Mouse (Mus musculus) neural tube, embryonic 14.5 days (tissue): Measurements from ENCODE around the gene Cant1. TPM values are rescaled to one million over a fixed set of nuclear protein-coding genes. Genes with fewer than 3 reads are reported as not detected.

Experiments used
- ATAC-seq: fragments of 200-750 bp; cut with Nextera tagmentation; 2 replicates; pipeline ENCODE4 v1.8.0; 2017; ENCODE audit warnings: low read depth, mild to moderate bottlenecking, moderate TSS enrichment, moderate library complexity
- H3K27ac ChIP-seq: fragments of 300-500 bp; sonication (generic); 2 replicates; pipeline ENCODE4 v1.5.1; 2014; ENCODE audit warnings: low read depth, mild to moderate bottlenecking, control low read depth, low read length, moderate library complexity, mixed read lengths
- H3K27me3 ChIP-seq: fragments of 300-500 bp; sonication (generic); 2 replicates; pipeline ENCODE4 v1.6.1; 2014; ENCODE audit warnings: low read length; ENCODE audit not compliant: control insufficient read depth, insufficient read depth
- H3K36me3 ChIP-seq: fragments of 300-500 bp; sonication (generic); 2 replicates; pipeline ENCODE4 v1.6.1; 2014; ENCODE audit warnings: low read length, mixed read lengths; ENCODE audit not compliant: control insufficient read depth, insufficient read depth
- H3K4me1 ChIP-seq: fragments of 300-500 bp; sonication (generic); 2 replicates; pipeline ENCODE4 v1.6.1; 2014; ENCODE audit warnings: low read length; ENCODE audit not compliant: control insufficient read depth, insufficient read depth
- H3K4me2 ChIP-seq: fragments of 300-500 bp; sonication (generic); 2 replicates; pipeline ENCODE4 v1.6.1; 2014; ENCODE audit warnings: mild to moderate bottlenecking, low read depth, low read length, control low read depth
- H3K4me3 ChIP-seq: fragments of 300-500 bp; sonication (generic); 2 replicates; pipeline ENCODE4 v1.5.1; 2014; ENCODE audit warnings: low read depth, low read length, control low read depth, mixed read lengths
- H3K9ac ChIP-seq: fragments of 300-500 bp; sonication (generic); replicated peaks from 2 replicates; pipeline ENCODE4 v1.6.1; 2014; ENCODE audit warnings: low read depth, mild to moderate bottlenecking, control low read depth, low read length, mixed read lengths
- H3K9me3 ChIP-seq: fragments of 300-500 bp; sonication (generic); 2 replicates; pipeline ENCODE4 v1.6.1; 2016; ENCODE audit warnings: low read length; ENCODE audit not compliant: control insufficient read depth
- WGBS: fragments of 180-500 bp; shearing (Covaris S2); extraction: QIAGEN DNeasy Blood & Tissue Kit; methylation state at CpG from one replicate; pipeline ENCODE4 v1.1.7; 2014; 5-methylcytosine and 5-hydroxymethylcytosine counted together
- polyA plus RNA-seq: library from polyadenylated mRNA; unstranded; fragments of >200 nt; fragmentation: Nextera tagmentation; extraction: Ambion mirVana; gene quantifications from 2 replicates; pipeline ENCODE4 v1.2.1, GENCODE M21; 2014

Gene Cant1
- polyA plus RNA-seq, 1 experiment from 2014 or later, result 21.2 TPM

- Histone ChIP-seq H3K4me3 (no peak overlapping the region), H3K9ac (no peak overlapping the region), H3K36me3 (peaks cover 9% of the 10 kb centered on the region; the same call in 1 of the 2 replicates), H3K4me1 (no peaks in the 10 kb centered on the region), H3K27me3 (no peaks in the 10 kb centered on the region), H3K27ac (no peak overlapping the region), H3K4me2 (no peak overlapping the region), H3K9me3 (no peaks in the 10 kb centered on the region)
- 95% methylated on average over 8 of the region's 8 CpGs for WGBS
- no peak for ATAC-seq
Measured at GRCm38 (mm10) chr11:118405311-118405710, 13.6 kb downstream of the Cant1 start.

GRCm38 (mm10) chr11:118403951-118404899 is 14.7 kb downstream of the Cant1 start:
- no peak for ATAC-seq
- H3K27me3 ChIP-seq, result no peaks in the 10 kb centered on the region
- no peak overlapping the region for H3K9ac ChIP-seq
- no peak overlapping the region for H3K4me3 ChIP-seq
- peaks cover 9% of the 10 kb centered on the region; the same call in 1 of the 2 replicates for H3K36me3 ChIP-seq
- 81% methylated on average over 6 of the region's 6 CpGs for WGBS
- no peaks in the 10 kb centered on the region for H3K4me1 ChIP-seq
- H3K4me2 ChIP-seq, result no peak overlapping the region
- no peak overlapping the region for H3K27ac ChIP-seq
- no peaks in the 10 kb centered on the region for H3K9me3 ChIP-seq

DNA sequence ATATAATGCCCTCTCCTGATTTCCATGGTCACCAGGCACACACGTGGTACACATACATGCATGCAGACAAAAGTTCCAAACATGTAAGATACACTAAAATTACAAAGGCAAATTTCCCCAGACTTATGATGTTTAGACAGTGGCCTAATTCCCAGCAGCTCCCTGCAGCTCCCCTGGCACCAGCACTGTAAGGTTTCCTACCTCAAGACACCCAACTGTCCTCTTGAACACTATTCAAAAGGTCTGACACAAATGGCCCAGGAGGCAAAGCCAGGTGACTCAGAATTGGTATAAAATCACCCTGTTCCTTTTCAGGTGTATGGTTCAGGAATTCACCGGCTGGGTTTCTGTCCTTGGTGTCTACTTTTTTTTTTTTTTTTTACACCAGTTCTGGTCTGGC is 15.7 kb downstream of the Cant1 start:
- Histone ChIP-seq H3K4me2 (no peak overlapping the region), H3K4me3 (no peak overlapping the region), H3K36me3 (peaks cover 9% of the 10 kb centered on the region; the same call in 1 of the 2 replicates), H3K27ac (no peak overlapping the region), H3K27me3 (no peaks in the 10 kb centered on the region), H3K9me3 (no peaks in the 10 kb centered on the region), H3K4me1 (no peaks in the 10 kb centered on the region), H3K9ac (no peak overlapping the region)
- 90% methylated on average over 2 of the region's 2 CpGs for WGBS
- no peak for ATAC-seq

- no peak within 1 kb of the TSS for H3K4me2 ChIP-seq
- WGBS, result 65% methylated on average over 7 of the region's 7 CpGs
- no peaks in the 10 kb centered on the region for H3K27me3 ChIP-seq
- H3K9me3 ChIP-seq, result no peaks in the 10 kb centered on the region
- peaks cover 9% of the 10 kb centered on the region; the same call in 1 of the 2 replicates for H3K36me3 ChIP-seq
- ATAC-seq, result no peak
- no peak within 1 kb of the TSS for H3K27ac ChIP-seq
- H3K4me1 ChIP-seq, result no peaks in the 10 kb centered on the region
- H3K4me3 ChIP-seq, result no peak within 1 kb of the TSS
- no peak within 1 kb of the TSS for H3K9ac ChIP-seq
Measured at GRCm38 (mm10) chr11:118401760-118402280, 17.1 kb downstream of the Cant1 start, which contains the start of gene Lgals3bp. Gene Lgals3bp (minus strand): TSS chr11:118402092.

DNA sequence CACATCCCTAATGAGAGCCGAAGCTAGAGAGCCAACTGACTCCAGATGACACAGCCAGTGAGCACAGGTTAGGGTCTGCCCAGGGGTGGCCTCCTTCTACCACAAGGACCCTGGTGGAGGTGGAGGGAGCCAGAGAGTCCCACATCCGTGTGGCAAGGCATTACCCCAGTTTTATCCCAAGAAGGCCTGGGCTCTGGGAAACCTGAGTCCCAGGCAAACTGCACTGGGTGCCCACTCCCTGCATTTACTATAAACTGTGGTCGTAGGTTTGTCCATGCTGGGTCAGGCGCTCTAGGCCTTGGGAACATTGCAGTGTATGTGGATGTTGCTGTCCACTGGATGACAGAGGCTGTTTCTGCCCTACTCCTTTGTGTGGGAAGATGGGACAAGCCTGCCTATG is 17.7 kb downstream of the Cant1 start:
- WGBS, result 86% methylated on average over 4 of the region's 4 CpGs
- Histone ChIP-seq H3K27ac (no peak overlapping the region), H3K27me3 (no peaks in the 10 kb centered on the region), H3K4me1 (no peaks in the 10 kb centered on the region), H3K4me2 (no peak overlapping the region), H3K36me3 (0 out of 2 replicates have a peak, but pooled peaks cover 3% of the 10 kb centered on the region), H3K9me3 (no peaks in the 10 kb centered on the region), H3K9ac (no peak overlapping the region), H3K4me3 (no peak overlapping the region)
- ATAC-seq, result no peak

DNA sequence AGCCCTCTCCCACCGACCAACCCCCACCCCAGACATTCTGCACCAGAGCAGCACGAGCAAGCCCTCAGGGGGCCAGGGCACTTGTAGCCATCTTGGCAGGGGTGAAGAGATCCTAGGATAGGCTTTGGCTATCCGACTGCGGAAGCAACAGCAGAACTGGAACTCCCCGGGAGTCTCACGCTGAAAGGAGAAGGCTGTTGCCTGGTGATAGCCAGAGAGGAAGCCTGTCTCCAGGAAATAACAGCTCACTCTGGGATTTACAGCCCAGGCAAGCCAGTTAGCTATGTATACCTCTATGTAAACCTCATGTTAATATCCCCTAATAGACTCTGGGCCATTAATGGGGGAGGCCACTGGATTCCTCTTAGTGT is 18.3 kb downstream of the Cant1 start:
- Histone ChIP-seq H3K9ac (0 out of 2 replicates have a peak overlapping the region, but pooled peaks have one; percentile 28), H3K36me3 (no peaks in the 10 kb centered on the region), H3K4me1 (no peaks in the 10 kb centered on the region), H3K4me3 (no peak overlapping the region), H3K27me3 (no peaks in the 10 kb centered on the region), H3K4me2 (no peak overlapping the region), H3K27ac (no peak overlapping the region), H3K9me3 (no peaks in the 10 kb centered on the region)
- WGBS, result 20% methylated on average over 6 of the region's 6 CpGs
- ATAC-seq, result no peak

GRCm38 (mm10) chr11:118399891-118400565 is 18.9 kb downstream of the Cant1 start:
- no peaks in the 10 kb centered on the region for H3K36me3 ChIP-seq
- no peak overlapping the region for H3K4me2 ChIP-seq
- H3K4me1 ChIP-seq, result no peaks in the 10 kb centered on the region
- no peak overlapping the region for H3K27ac ChIP-seq
- H3K9me3 ChIP-seq, result no peaks in the 10 kb centered on the region
- no peaks in the 10 kb centered on the region for H3K27me3 ChIP-seq
- WGBS, result 76% methylated on average over 5 of the region's 5 CpGs
- no peak for ATAC-seq
- H3K4me3 ChIP-seq, result no peak overlapping the region
- 0 out of 2 replicates have a peak overlapping the region, but pooled peaks have one; percentile 28 for H3K9ac ChIP-seq

GRCm38 (mm10) chr11:118397806-118398530 is 20.9 kb downstream of the Cant1 start:
- ATAC-seq, result no peak
- no peaks in the 10 kb centered on the region for H3K9me3 ChIP-seq
- no peak overlapping the region for H3K9ac ChIP-seq
- H3K36me3 ChIP-seq, result no peaks in the 10 kb centered on the region
- H3K27ac ChIP-seq, result no peak overlapping the region
- no peak overlapping the region for H3K4me3 ChIP-seq
- no peak overlapping the region for H3K4me2 ChIP-seq
- no peaks in the 10 kb centered on the region for H3K4me1 ChIP-seq
- H3K27me3 ChIP-seq, result no peaks in the 10 kb centered on the region
- WGBS, result 92% methylated on average over 26 of the region's 26 CpGs
